Mouse (Mus musculus): ENCODE measurements around the gene Defa37. TPM values are rescaled to one million over a fixed set of nuclear protein-coding genes. Genes with fewer than 3 reads are reported as not detected.
"Not testable (repeated sequence)": the region's sequence is repeated elsewhere in the genome, so short reads cannot be mapped to it uniquely, and the experiment has no call there.

The Defa37 gene
- not detected in 2 replicates for total RNA-seq (2014; rRNA removed)
- not detected in 2 replicates for polyA plus RNA-seq (2015; fragmentation: Nextera tagmentation; extraction: Ambion mirVana)

- not testable (repeated sequence) for DNase-seq (ENCODE audit: low spot score); H3K36me3 ChIP-seq (ENCODE audit: insufficient read depth, low read length); H3K4me2 ChIP-seq (ENCODE audit: low read depth, low read length); H3K9ac ChIP-seq (replicated peaks; ENCODE audit: low read length); H3K9me3 ChIP-seq (ENCODE audit: low read length); H3K27me3 ChIP-seq (ENCODE audit: insufficient read depth, low read length); H3K4me3 ChIP-seq (ENCODE audit: low read length); H3K27ac ChIP-seq; H3K4me1 ChIP-seq (ENCODE audit: insufficient read depth, low read length); ATAC-seq
- WGBS, result no CpG with 5 or more reads among the region's 1 CpGs
Observed at GRCm38 (mm10) chr8:21565086-21565485, at the start of gene Defa37. Gene Defa37, plus strand, starts transcription at chr8:21565386.

GRCm38 (mm10) chr8:21528732-21529131 is 36.5 kb upstream of the Defa37 start, which contains the start of gene Defa32:
Gene Defa32, plus strand, starts transcription at chr8:21529032.
- H3K27me3 ChIP-seq (ENCODE audit: insufficient read depth, low read length); H3K4me2 ChIP-seq (ENCODE audit: low read depth, low read length); H3K27ac ChIP-seq; H3K36me3 ChIP-seq (ENCODE audit: insufficient read depth, low read length); H3K4me1 ChIP-seq (ENCODE audit: insufficient read depth, low read length); DNase-seq (ENCODE audit: low spot score); ATAC-seq; H3K4me3 ChIP-seq (ENCODE audit: low read length); H3K9me3 ChIP-seq (ENCODE audit: low read length); H3K9ac ChIP-seq (replicated peaks; ENCODE audit: low read length): not testable (repeated sequence)
- no CpG with 5 or more reads among the region's 2 CpGs for WGBS

GRCm38 (mm10) chr8:21582706-21583105 is 17.5 kb downstream of the Defa37 start, which contains the start of gene Defa28:
Gene Defa28, plus strand, starts transcription at chr8:21583006.
- H3K4me3 ChIP-seq (ENCODE audit: low read length); H3K27ac ChIP-seq; H3K9me3 ChIP-seq (ENCODE audit: low read length); DNase-seq (ENCODE audit: low spot score); ATAC-seq; H3K4me2 ChIP-seq (ENCODE audit: low read depth, low read length); H3K27me3 ChIP-seq (ENCODE audit: insufficient read depth, low read length); H3K36me3 ChIP-seq (ENCODE audit: insufficient read depth, low read length); H3K9ac ChIP-seq (replicated peaks; ENCODE audit: low read length); H3K4me1 ChIP-seq (ENCODE audit: insufficient read depth, low read length): not testable (repeated sequence)
- no CpG with 5 or more reads among the region's 1 CpGs for WGBS

GRCm38 (mm10) chr8:21594408-21594807 is 29.2 kb downstream of the Defa37 start, which contains the start of gene Gm7861:
Gene Gm7861, minus strand, starts transcription at chr8:21594508.
- ATAC-seq, result not testable (repeated sequence)

More at GRCm38 (mm10) chr8:21594408-21594807, 29.2 kb downstream of the Defa37 start, which contains the start of gene Gm7861:
- no CpG with 5 or more reads among the region's 1 CpGs for WGBS
- H3K4me3 ChIP-seq (ENCODE audit: low read length); H3K9ac ChIP-seq (replicated peaks; ENCODE audit: low read length); H3K27ac ChIP-seq; DNase-seq (ENCODE audit: low spot score); H3K36me3 ChIP-seq (ENCODE audit: insufficient read depth, low read length); H3K4me2 ChIP-seq (ENCODE audit: low read depth, low read length); H3K4me1 ChIP-seq (ENCODE audit: insufficient read depth, low read length); H3K9me3 ChIP-seq (ENCODE audit: low read length); H3K27me3 ChIP-seq (ENCODE audit: insufficient read depth, low read length): not testable (repeated sequence)

Other genes with a start within 250 kb of the Defa37 start
- not detected in 2 replicates for gene Defa27, start 249.8 kb upstream of the Defa37 start, total RNA-seq (2014; rRNA removed)
- not detected in 2 replicates for gene Defa27, start 249.8 kb upstream of the Defa37 start, polyA plus RNA-seq (2015; fragmentation: Nextera tagmentation; extraction: Ambion mirVana)
- not detected in 2 replicates for gene Defa29, start 238.4 kb upstream of the Defa37 start, total RNA-seq (2014; rRNA removed)
- gene Defa29, start 238.4 kb upstream of the Defa37 start, polyA plus RNA-seq (2015; fragmentation: Nextera tagmentation; extraction: Ambion mirVana), result not detected in 2 replicates
- not detected in 2 replicates for gene Defa2, start 186.9 kb upstream of the Defa37 start, total RNA-seq (2014; rRNA removed)
- not detected in 2 replicates for gene Defa2, start 186.9 kb upstream of the Defa37 start, polyA plus RNA-seq (2015; fragmentation: Nextera tagmentation; extraction: Ambion mirVana)
- not detected in 2 replicates for gene Defa33, start 173.6 kb upstream of the Defa37 start, total RNA-seq (2014; rRNA removed)
- gene Defa33, start 173.6 kb upstream of the Defa37 start, polyA plus RNA-seq (2015; fragmentation: Nextera tagmentation; extraction: Ambion mirVana), result not detected in 2 replicates
- not detected in 2 replicates for gene Defa36, start 138.0 kb upstream of the Defa37 start, total RNA-seq (2014; rRNA removed)
- not detected in 2 replicates for gene Defa36, start 138.0 kb upstream of the Defa37 start, polyA plus RNA-seq (2015; fragmentation: Nextera tagmentation; extraction: Ambion mirVana)
- not detected in 2 replicates for gene Gm7849, start 108.8 kb upstream of the Defa37 start, total RNA-seq (2014; rRNA removed)
- not detected in 2 replicates for gene Gm7849, start 108.8 kb upstream of the Defa37 start, polyA plus RNA-seq (2015; fragmentation: Nextera tagmentation; extraction: Ambion mirVana)
- not detected in 2 replicates for gene Defa20, start 56.1 kb upstream of the Defa37 start, total RNA-seq (2014; rRNA removed)
- gene Defa20, start 56.1 kb upstream of the Defa37 start, polyA plus RNA-seq (2015; fragmentation: Nextera tagmentation; extraction: Ambion mirVana), result not detected in 2 replicates
- gene Defa32, start 36.4 kb upstream of the Defa37 start, total RNA-seq (2014; rRNA removed), result not detected in 2 replicates
- not detected in 2 replicates for gene Defa32, start 36.4 kb upstream of the Defa37 start, polyA plus RNA-seq (2015; fragmentation: Nextera tagmentation; extraction: Ambion mirVana)
- not detected in 2 replicates for gene Defa28, start 17.6 kb downstream of the Defa37 start, total RNA-seq (2014; rRNA removed)
- not detected in 2 replicates for gene Defa28, start 17.6 kb downstream of the Defa37 start, polyA plus RNA-seq (2015; fragmentation: Nextera tagmentation; extraction: Ambion mirVana)
- gene Gm7861, start 29.1 kb downstream of the Defa37 start, total RNA-seq (2014; rRNA removed), result not detected in 2 replicates
- not detected in 2 replicates for gene Gm7861, start 29.1 kb downstream of the Defa37 start, polyA plus RNA-seq (2015; fragmentation: Nextera tagmentation; extraction: Ambion mirVana)
- not detected in 2 replicates for gene Defa26, start 52.8 kb downstream of the Defa37 start, total RNA-seq (2014; rRNA removed)
- gene Defa26, start 52.8 kb downstream of the Defa37 start, polyA plus RNA-seq (2015; fragmentation: Nextera tagmentation; extraction: Ambion mirVana), result not detected in 2 replicates
- gene Defa17, start 90.4 kb downstream of the Defa37 start, total RNA-seq (2014; rRNA removed), result not detected in 2 replicates
- gene Defa17, start 90.4 kb downstream of the Defa37 start, polyA plus RNA-seq (2015; fragmentation: Nextera tagmentation; extraction: Ambion mirVana), result not detected in 2 replicates
- gene Defa34, start 100.4 kb downstream of the Defa37 start, total RNA-seq (2014; rRNA removed), result not detected in 2 replicates
- gene Defa34, start 100.4 kb downstream of the Defa37 start, polyA plus RNA-seq (2015; fragmentation: Nextera tagmentation; extraction: Ambion mirVana), result not detected in 2 replicates
- gene AY761184, start 138.3 kb downstream of the Defa37 start, total RNA-seq (2014; rRNA removed), result not detected in 2 replicates
- not detected in 2 replicates for gene AY761184, start 138.3 kb downstream of the Defa37 start, polyA plus RNA-seq (2015; fragmentation: Nextera tagmentation; extraction: Ambion mirVana)
- gene Defa24, start 169.1 kb downstream of the Defa37 start, total RNA-seq (2014; rRNA removed), result not detected in 2 replicates
- gene Defa24, start 169.1 kb downstream of the Defa37 start, polyA plus RNA-seq (2015; fragmentation: Nextera tagmentation; extraction: Ambion mirVana), result not detected in 2 replicates